Mouse (Mus musculus) inflammation-experienced regulatory T-cells, adult 16 weeks (primary cell): ENCODE results near the gene Emilin3. TPM values are rescaled to one million over a fixed set of nuclear protein-coding genes. Genes with fewer than 3 reads are reported as not detected.

ENCODE experiments used
- polyA plus RNA-seq: library from polyadenylated mRNA; unstranded; fragments of 100-300 nt; shearing (Covaris generic); gene quantifications from one replicate; pipeline ENCODE4 v1.2.1, GENCODE M21; 2017

Gene Emilin3
- not detected for polyA plus RNA-seq

DNA sequence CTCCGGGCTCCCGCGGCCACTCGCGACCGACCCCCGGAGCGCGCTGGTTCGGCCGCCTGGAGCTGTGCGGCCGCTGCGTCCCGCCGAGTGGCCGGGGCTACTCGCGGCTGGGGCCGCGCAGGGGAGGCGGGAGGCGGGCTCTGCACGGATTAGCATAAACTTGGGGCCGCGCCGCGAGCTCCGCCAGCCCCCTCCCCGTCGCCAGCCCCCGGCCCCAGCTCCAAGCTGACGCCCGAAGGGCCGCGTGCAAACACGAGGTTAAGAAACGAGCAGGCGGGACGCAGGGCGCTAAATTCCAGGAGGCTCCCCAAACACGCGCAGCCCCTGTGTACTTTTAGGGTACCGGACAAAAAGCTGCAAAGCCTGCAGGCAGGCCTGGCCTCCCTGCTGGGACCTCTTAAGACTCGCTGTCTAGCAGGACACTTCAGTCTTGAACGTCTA lies at the start of gene Emilin3:
TSS of gene Emilin3 (minus strand) at position 98 of the 441 bp plus-strand sequence.

DNA sequence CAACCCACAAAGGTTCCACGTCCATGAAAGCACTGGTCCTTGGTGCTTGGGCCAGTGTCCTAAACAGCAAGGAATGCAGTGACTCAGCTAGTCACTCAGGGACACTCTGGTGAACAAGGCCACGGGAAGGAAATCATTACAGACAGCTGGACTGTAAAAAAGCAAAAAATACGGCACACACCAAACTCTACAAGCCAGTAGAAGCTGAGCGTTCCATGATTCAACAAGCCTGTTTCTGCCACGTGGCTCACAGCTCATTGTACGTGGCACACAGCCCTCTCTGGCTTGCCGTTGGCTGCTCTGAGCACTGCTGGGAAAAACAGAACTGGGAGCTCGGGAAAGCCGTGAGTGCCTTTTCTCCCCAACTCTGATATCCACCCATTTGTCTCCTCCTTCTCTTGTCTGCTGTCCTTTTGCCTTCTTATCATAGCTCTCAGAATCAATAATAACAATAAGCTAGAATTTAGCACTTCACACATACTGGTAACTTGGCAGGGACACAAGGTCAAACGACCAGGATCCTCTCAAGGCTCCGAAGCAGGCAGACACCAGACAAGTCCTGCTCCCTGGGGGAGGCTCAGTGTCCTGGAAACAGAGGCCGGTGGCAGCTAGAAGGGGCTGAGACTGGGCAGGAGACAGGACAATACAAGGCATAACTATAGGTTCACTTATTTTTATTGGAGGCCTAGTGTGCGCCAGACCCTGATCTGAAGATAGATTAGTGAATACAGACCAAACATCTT lies 31.5 kb downstream of the Emilin3 start, which contains the start of gene Lpin3:
TSS of gene Lpin3 (plus strand) at position 218 of the 743 bp plus-strand sequence.

DNA sequence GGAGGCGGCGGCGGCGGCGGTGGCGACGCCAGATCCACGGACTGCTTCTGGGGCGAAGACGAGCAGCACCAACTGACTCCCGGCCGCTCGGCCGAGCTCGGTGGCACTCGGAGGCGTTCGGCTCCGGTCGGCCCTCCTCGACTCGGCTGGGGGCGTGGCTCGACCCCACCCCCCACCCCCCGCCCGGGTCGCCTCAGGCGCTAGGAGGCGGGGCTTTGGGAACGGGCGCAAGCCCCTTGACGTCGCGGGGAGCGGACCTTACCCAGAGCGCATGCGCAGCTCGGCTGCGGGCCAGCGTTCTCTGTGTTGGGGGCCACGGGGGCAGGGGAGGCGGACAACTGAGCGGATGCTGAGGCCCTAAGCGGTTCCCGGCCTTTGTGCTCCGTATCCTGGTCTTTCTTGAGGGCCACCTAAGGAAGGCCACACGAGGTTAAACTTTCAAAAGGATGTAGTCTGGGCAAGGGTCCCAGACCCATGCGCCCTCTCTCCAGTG lies 39.2 kb downstream of the Emilin3 start, which contains the start of gene Zhx3:
TSS of gene Zhx3 (minus strand) at position 109 of the 493 bp plus-strand sequence.

Other genes with a start within 250 kb of the Emilin3 start
- gene Plcg1, start 181.0 kb downstream of the Emilin3 start, polyA plus RNA-seq: 51.1 TPM
- gene Zhx3, start 39.3 kb downstream of the Emilin3 start, polyA plus RNA-seq: 4.3 TPM
- 1.7 TPM for gene Lpin3, start 31.7 kb downstream of the Emilin3 start, polyA plus RNA-seq
- gene Chd6, start 196.7 kb upstream of the Emilin3 start, polyA plus RNA-seq: 61.7 TPM